9 mouse cellular contexts compared by ENCODE assay signal in genomic region chr17:56141702-56142605, GRCm38 (mm10). TPM values are rescaled to one million over a fixed set of nuclear protein-coding genes. Genes with fewer than 3 reads are reported as not detected.
A peak's percentile ranks its signal among the peaks of the same experiment; 100 is the strongest.
DNase-seq lines count a peak whose midpoint lies in the region; ATAC-seq lines count a peak whose summit lies in the region.
"Had no signal": no experiment of that assay in that cellular context is flagged by ENCODE, and none has a peak within 500 bp of the region (broad histone marks: within the 10 kb centered on the region; RNA-seq: fewer than 3 reads in every experiment).

No protein-coding gene starts in this region.

- H3K4me3 ChIP-seq in hindbrain, embryonic 10.5 days = peak overlapping the region; percentile 52
- H3K4me3 ChIP-seq in liver, embryonic 13.5 days (replicated peaks) = peak overlapping the region; percentile 32

- peaks cover 100% of the 10 kb centered on the region for H3K27me3 ChIP-seq in hindbrain, embryonic 10.5 days (ENCODE audit: insufficient read depth, poor library complexity, severe bottlenecking)
- peaks cover 94% of the 10 kb centered on the region for H3K27me3 ChIP-seq in liver, embryonic 13.5 days

- ATAC-seq in liver, embryonic 13.5 days (ENCODE audit: low read depth) = no peak

- peak overlapping the region; percentile 60 for H3K4me2 ChIP-seq in liver, embryonic 13.5 days

- H3K36me3 ChIP-seq in hindbrain, embryonic 10.5 days = no peaks in the 10 kb centered on the region
- H3K36me3 ChIP-seq in liver, embryonic 13.5 days = no peaks in the 10 kb centered on the region

- peaks cover 70% of the 10 kb centered on the region for H3K4me1 ChIP-seq in hindbrain, embryonic 10.5 days (replicated peaks)
- peaks cover 37% of the 10 kb centered on the region for H3K4me1 ChIP-seq in liver, embryonic 13.5 days (replicated peaks)

- peak overlapping the region; percentile 76 for H3K27ac ChIP-seq in hindbrain, embryonic 10.5 days
- no peak overlapping the region for H3K27ac ChIP-seq in liver, embryonic 13.5 days

- 0 out of 2 replicates have a peak overlapping the region, but pooled peaks have one; percentile 15 for H3K9ac ChIP-seq in liver, embryonic 13.5 days

- DNase-seq in adrenal gland, adult 2 months = peak; percentile 25
- DNase-seq in adrenal gland, adult 18-20 months (ENCODE audit: low spot score in 2 of 2) = no peak
- peak; percentile 59 for DNase-seq in right cerebral cortex, adult 18-20 months
- no peak for DNase-seq in right cerebral cortex, postnatal 36 days (ENCODE audit: low spot score in 2 of 2)
- peak; percentile 77 for DNase-seq in hindbrain, embryonic 10.5 days (ENCODE audit: low spot score)
- no peak for DNase-seq in liver, embryonic 13.5 days
- DNase-seq in right cerebral cortex, postnatal 14 days = peak; percentile 71
- no peak for DNase-seq in urinary bladder, adult 18-20 months (ENCODE audit: low spot score in 2 of 2)

- no peaks in the 10 kb centered on the region for H3K9me3 ChIP-seq in hindbrain, embryonic 10.5 days
- no peaks in the 10 kb centered on the region for H3K9me3 ChIP-seq in liver, embryonic 13.5 days (replicated peaks)

- under 1% methylated on average over 47 of the region's 47 CpGs for WGBS in hindbrain, embryonic 10.5 days
- WGBS in liver, embryonic 13.5 days (ENCODE audit: insufficient replicate concordance) = 2% methylated on average over 37 of the region's 47 CpGs

RNA-seq across cellular contexts. Expression of gene Sema6b, which starts 1.8 kb away (rescaled TPM):
- total RNA-seq in adrenal gland, adult 2 months (2021) = 10 to 100 TPM in 1 of 2 experiments, 1 to 10 TPM in 1; 6.3 to 10.2 TPM
- polyA plus RNA-seq in adrenal gland, adult 2 months (2012; rRNA removed) = 32.9 and 36.5 TPM in 2 replicates
- 1 to 10 TPM; 6.3 to 7.0 TPM for total RNA-seq in adrenal gland, adult 18-20 months (2021)
- 2.3 and 3.8 TPM in 2 replicates for polyA plus RNA-seq in hindbrain, embryonic 10.5 days (2016; fragmentation: Nextera tagmentation; extraction: Ambion mirVana)
- 0.51 and 0.55 TPM in 2 replicates for polyA plus RNA-seq in liver, embryonic 13.5 days (2015; fragmentation: Nextera tagmentation; extraction: Ambion mirVana)

RNA-seq across cellular contexts. Expression of gene Lrg1, which starts 20.2 kb away (rescaled TPM):
- total RNA-seq in adrenal gland, adult 2 months (2021) = 10 to 100 TPM; 23.9 to 45.5 TPM
- polyA plus RNA-seq in adrenal gland, adult 2 months (2012; rRNA removed) = 134 and 212 TPM in 2 replicates
- total RNA-seq in adrenal gland, adult 18-20 months (2021) = 10 to 100 TPM; 21.2 to 57.7 TPM
- not detected in 2 replicates for polyA plus RNA-seq in hindbrain, embryonic 10.5 days (2016; fragmentation: Nextera tagmentation; extraction: Ambion mirVana)
- polyA plus RNA-seq in liver, embryonic 13.5 days (2015; fragmentation: Nextera tagmentation; extraction: Ambion mirVana) = 0.36 and 0.43 TPM in 2 replicates

RNA-seq across cellular contexts. Expression of gene Tnfaip8l1, which starts 20.3 kb away (rescaled TPM):
- total RNA-seq in adrenal gland, adult 2 months (2021) = 1 to 10 TPM; 2.0 to 2.4 TPM
- polyA plus RNA-seq in adrenal gland, adult 2 months (2012; rRNA removed) = 4.2 and 6.7 TPM in 2 replicates
- total RNA-seq in adrenal gland, adult 18-20 months (2021) = 1 to 10 TPM; 1.9 to 2.5 TPM
- polyA plus RNA-seq in hindbrain, embryonic 10.5 days (2016; fragmentation: Nextera tagmentation; extraction: Ambion mirVana) = 10.4 and 11.8 TPM in 2 replicates
- polyA plus RNA-seq in liver, embryonic 13.5 days (2015; fragmentation: Nextera tagmentation; extraction: Ambion mirVana) = 2.7 and 2.9 TPM in 2 replicates

RNA-seq across cellular contexts. Expression of gene Plin5, which starts 24.6 kb away (rescaled TPM):
- total RNA-seq in adrenal gland, adult 2 months (2021) = 10 to 100 TPM; 59.5 to 71.9 TPM
- 42.9 and 91.7 TPM in 2 replicates for polyA plus RNA-seq in adrenal gland, adult 2 months (2012; rRNA removed)
- total RNA-seq in adrenal gland, adult 18-20 months (2021) = 10 to 100 TPM; 53.7 to 67.4 TPM
- polyA plus RNA-seq in hindbrain, embryonic 10.5 days (2016; fragmentation: Nextera tagmentation; extraction: Ambion mirVana) = 0.39 and 0.42 TPM in 2 replicates
- polyA plus RNA-seq in liver, embryonic 13.5 days (2015; fragmentation: Nextera tagmentation; extraction: Ambion mirVana) = 0.23 and 0.32 TPM in 2 replicates
- total RNA-seq: common myeloid progenitor, adult 5-6 weeks had no signal

RNA-seq across cellular contexts. Expression of gene Plin4, which starts 32.4 kb away (rescaled TPM):
- total RNA-seq in adrenal gland, adult 2 months (2021) = 100 to 1,000 TPM in 1 of 2 experiments, 10 to 100 TPM in 1; 92.6 to 121 TPM
- polyA plus RNA-seq in adrenal gland, adult 2 months (2012; rRNA removed) = 100 and 184 TPM in 2 replicates
- total RNA-seq in adrenal gland, adult 18-20 months (2021) = 100 to 1,000 TPM in 1 of 2 experiments, 10 to 100 TPM in 1; 65.0 to 212 TPM
- polyA plus RNA-seq in hindbrain, embryonic 10.5 days (2016; fragmentation: Nextera tagmentation; extraction: Ambion mirVana) = 0.04 and 0.06 TPM in 2 replicates
- not detected in 2 replicates for polyA plus RNA-seq in liver, embryonic 13.5 days (2015; fragmentation: Nextera tagmentation; extraction: Ambion mirVana)
- total RNA-seq: common myeloid progenitor, adult 5-6 weeks had no signal

Comparison
In these comparisons a context has a peak if more than half of its experiments do, and no peak if none do; other contexts are left out.
1. DNase-seq: peak in adrenal gland, adult 2 months (single experiment), right cerebral cortex, adult 18-20 months (single experiment), hindbrain, embryonic 10.5 days (single experiment) and right cerebral cortex, postnatal 14 days (single experiment); none in adrenal gland, adult 18-20 months (0 of 2), right cerebral cortex, postnatal 36 days (0 of 2), liver, embryonic 13.5 days (single experiment) and urinary bladder, adult 18-20 months (0 of 2).
2. RNA of gene Lrg1, which starts 20.2 kb away (polyA plus RNA-seq): 134 to 212 TPM in adrenal gland, adult 2 months; 0.36 to 0.43 TPM in liver, embryonic 13.5 days and not detected in hindbrain, embryonic 10.5 days; every median in the first group is over 10 times any median in the second.